Mouse (Mus musculus): ENCODE data around the gene Cdkn3.
"Not testable (repeated sequence)": the region's sequence is repeated elsewhere in the genome, so short reads cannot be mapped to it uniquely, and the experiment has no call there.

Gene Cdkn3

GRCm38 (mm10) chr14:46760355-46761029, at the start of gene Cdkn3:
TSS of gene Cdkn3 (plus strand) at chr14:46760541.
- peak; percentile 95 for DNase-seq (ENCODE audit: low read depth, low spot score)

GRCm38 (mm10) chr14:46718483-46718922, 41.8 kb upstream of the Cdkn3 start:
- no peak for DNase-seq (ENCODE audit: low read depth, low spot score)

- peak; percentile 16 for DNase-seq (ENCODE audit: low read depth, low spot score)
Measured at GRCm38 (mm10) chr14:46722031-46722430, 38.3 kb upstream of the Cdkn3 start.

- peak; percentile 60 for DNase-seq (ENCODE audit: low read depth, low spot score)
Measured at GRCm38 (mm10) chr14:46723828-46724227, 36.5 kb upstream of the Cdkn3 start.

DNA sequence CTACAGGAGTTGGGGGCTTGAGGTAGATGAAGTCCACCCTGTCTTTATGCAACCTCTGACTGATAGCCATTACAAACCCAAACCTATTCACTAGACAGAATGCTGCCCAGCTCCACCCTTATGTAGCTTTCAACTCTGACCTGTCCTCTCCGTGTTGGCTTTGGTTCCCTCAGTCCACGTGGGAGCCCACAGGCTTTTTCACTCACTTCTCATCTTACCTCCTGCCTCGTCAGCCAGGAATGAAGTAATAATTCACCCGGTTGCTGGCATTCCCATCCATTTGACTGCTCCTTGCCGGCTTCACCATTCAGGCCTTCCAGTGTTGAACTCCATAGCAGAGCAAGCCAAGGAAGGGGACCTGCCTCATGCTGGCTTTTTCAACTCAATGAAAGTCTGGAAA, 35.4 kb upstream of the Cdkn3 start:
- no peak for DNase-seq (ENCODE audit: low read depth, low spot score)

DNA sequence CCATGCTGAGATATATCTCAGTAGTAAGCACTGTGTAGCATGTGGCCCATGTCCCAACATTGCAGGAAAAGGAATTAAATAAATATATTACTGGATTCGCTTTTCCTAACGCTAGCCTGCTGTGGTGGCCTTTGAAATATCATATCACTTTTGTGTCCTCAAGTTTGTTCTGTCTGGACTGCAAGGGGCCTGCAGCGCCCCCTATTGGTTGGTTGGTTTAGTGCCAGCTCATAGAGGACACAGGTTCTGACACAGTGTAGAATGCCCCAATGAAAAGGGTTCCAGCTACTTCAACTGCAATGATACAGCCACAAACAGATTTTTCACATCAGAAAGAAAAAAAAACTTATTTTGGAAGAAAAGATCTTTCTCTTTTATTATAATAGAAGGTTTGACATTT, 34.6 kb upstream of the Cdkn3 start:
- peak; percentile 27 for DNase-seq (ENCODE audit: low read depth, low spot score)

DNA sequence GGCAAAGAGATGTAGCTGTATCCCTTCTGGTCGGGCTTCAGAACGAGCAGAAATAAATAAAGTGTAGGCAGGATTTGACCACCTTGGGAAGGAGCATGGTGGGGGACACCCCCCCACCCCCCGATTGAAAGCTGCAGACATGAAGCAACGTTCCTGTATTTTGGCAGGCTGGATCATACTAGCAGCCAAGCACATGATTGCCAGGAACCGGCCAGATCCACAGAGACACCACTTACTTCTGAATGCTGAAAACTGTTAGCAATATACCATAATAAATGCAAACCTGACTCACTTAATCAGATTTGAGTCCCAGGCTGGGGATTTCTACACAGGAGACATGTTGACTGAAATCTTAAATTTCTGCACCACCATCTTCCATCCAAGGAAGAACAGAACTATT, 26.1 kb upstream of the Cdkn3 start:
- no peak for DNase-seq (ENCODE audit: low read depth, low spot score)

GRCm38 (mm10) chr14:46734761-46735455, 25.4 kb upstream of the Cdkn3 start:
- peak; percentile 24 for DNase-seq (ENCODE audit: low read depth, low spot score)

- no peak for DNase-seq (ENCODE audit: low read depth, low spot score)
Measured at GRCm38 (mm10) chr14:46736366-46736765, 24.0 kb upstream of the Cdkn3 start.

GRCm38 (mm10) chr14:46737346-46737745, 23.0 kb upstream of the Cdkn3 start:
- DNase-seq (ENCODE audit: low read depth, low spot score), result not testable (repeated sequence)

GRCm38 (mm10) chr14:46742674-46743073, 17.7 kb upstream of the Cdkn3 start:
- DNase-seq (ENCODE audit: low read depth, low spot score), result no peak

DNA sequence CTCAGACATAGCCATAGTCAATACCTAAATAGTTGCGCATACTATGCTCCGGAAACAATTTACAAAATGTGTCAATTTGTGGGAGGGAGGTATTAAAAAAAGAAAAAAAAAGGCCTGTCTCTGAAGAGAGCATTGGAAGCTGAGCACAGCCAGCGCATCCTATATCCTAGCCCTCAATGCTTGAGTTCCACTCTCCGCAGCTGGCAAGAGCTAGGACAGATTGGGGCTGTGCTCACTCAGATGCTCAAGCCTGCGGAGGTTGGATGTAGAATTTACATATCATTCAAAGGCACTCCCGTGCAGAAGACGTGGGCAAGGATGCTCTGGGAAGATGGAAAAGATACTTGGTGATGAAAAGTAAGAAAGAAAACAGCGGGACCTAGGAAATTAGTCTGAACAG, 14.9 kb upstream of the Cdkn3 start:
- peak; percentile 29 for DNase-seq (ENCODE audit: low read depth, low spot score)

- not testable (repeated sequence) for DNase-seq (ENCODE audit: low read depth, low spot score)
Measured at GRCm38 (mm10) chr14:46754371-46754770, 6.0 kb upstream of the Cdkn3 start.

DNA sequence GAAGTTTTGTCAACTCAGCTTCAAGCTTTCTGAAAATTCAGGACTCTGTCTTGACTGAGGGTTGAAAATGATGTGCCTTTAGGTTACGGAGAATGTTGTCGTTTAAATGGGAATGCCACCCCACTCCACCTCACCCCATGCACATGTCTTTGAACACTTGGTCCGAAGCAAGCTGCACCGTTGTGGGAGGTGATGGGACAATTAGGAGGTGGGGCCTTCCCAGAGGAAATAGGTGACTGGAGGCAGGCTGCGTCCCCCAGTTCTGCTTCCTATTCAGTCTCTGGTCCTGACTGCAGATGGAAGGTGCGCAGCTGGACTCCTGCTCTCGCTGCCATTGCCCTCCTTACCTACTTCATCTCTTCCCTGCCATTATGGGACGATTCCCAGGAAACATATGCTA, 4.5 kb upstream of the Cdkn3 start:
- no peak for DNase-seq (ENCODE audit: low read depth, low spot score)

- no peak for DNase-seq (ENCODE audit: low read depth, low spot score)
Measured at GRCm38 (mm10) chr14:46757736-46758135, 2.6 kb upstream of the Cdkn3 start.

GRCm38 (mm10) chr14:46759970-46760354, 379 bp upstream of the Cdkn3 start:
- no peak for DNase-seq (ENCODE audit: low read depth, low spot score)

GRCm38 (mm10) chr14:46761186-46761585, 845 bp downstream of the Cdkn3 start:
- DNase-seq (ENCODE audit: low read depth, low spot score), result no peak

GRCm38 (mm10) chr14:46767116-46767515, 6.8 kb downstream of the Cdkn3 start:
- DNase-seq (ENCODE audit: low read depth, low spot score), result peak; percentile 59

DNA sequence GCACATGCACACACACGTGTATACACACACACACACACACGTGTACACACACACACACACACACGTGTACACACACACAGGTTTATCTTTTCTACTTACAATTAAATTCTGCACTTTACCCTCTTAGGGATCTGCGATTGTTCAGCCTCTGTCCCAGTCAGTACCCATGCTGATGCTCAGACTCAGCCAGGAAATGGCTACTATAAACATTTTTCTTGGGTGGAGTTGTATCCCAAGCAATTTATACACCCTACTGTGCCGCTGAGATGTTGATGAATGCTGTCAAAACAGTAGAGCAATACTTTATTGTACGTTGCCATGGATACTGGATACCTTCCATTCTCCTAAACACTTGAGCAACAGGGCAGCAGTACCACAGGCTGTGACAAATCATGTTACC, 9.7 kb downstream of the Cdkn3 start:
- DNase-seq (ENCODE audit: low read depth, low spot score), result no peak

DNA sequence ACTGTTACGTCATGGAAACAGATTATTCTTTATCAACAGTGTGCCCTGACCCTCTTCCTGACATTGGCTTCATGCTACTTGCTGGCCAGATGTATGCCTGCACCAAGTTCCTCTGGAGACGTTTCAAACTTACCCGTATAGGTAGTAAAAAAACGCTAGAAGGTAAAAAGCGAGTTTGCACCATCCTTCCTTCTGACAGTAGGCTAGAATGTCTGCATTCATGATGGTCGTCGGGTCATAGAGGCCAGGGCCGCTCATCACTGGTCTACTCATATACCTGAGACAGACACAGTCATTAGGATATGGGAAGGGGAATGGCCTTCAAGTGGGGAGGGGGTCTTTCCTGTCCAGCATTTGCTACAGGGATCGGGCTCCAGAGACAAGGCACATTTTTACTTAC, 18.4 kb downstream of the Cdkn3 start:
- DNase-seq (ENCODE audit: low read depth, low spot score), result no peak

- no peak for DNase-seq (ENCODE audit: low read depth, low spot score)
Measured at GRCm38 (mm10) chr14:46779217-46779616, 18.9 kb downstream of the Cdkn3 start.

GRCm38 (mm10) chr14:46781086-46781485, 20.7 kb downstream of the Cdkn3 start:
- DNase-seq (ENCODE audit: low read depth, low spot score), result no peak

- DNase-seq (ENCODE audit: low read depth, low spot score), result no peak
Measured at GRCm38 (mm10) chr14:46782187-46782828, 22.0 kb downstream of the Cdkn3 start.

All from brain, adult 2 months (tissue).